Mouse (Mus musculus) midbrain, embryonic 15.5 days (tissue): ENCODE data around the gene BC048562. TPM values are rescaled to one million over a fixed set of nuclear protein-coding genes. Genes with fewer than 3 reads are reported as not detected.

ENCODE experiments used
- ATAC-seq: fragments of 200-750 bp; cut with Nextera tagmentation; replicated peaks from 2 replicates; pipeline ENCODE4 v1.8.0; 2017; ENCODE audit warnings: moderate TSS enrichment
- H3K27ac ChIP-seq: fragments of 300-500 bp; sonication (generic); 2 replicates; pipeline ENCODE4 v1.5.1; 2015; ENCODE audit warnings: mild to moderate bottlenecking, inconsistent platforms
- H3K27me3 ChIP-seq: fragments of 300-500 bp; sonication (generic); replicated peaks from 2 replicates; pipeline ENCODE4 v1.6.1; 2015; ENCODE audit warnings: inconsistent platforms
- H3K36me3 ChIP-seq: fragments of 300-500 bp; sonication (generic); replicated peaks from 2 replicates; pipeline ENCODE4 v1.6.1; 2015; ENCODE audit warnings: inconsistent platforms
- H3K4me1 ChIP-seq: fragments of 300-500 bp; sonication (generic); 2 replicates; pipeline ENCODE4 v1.6.1; 2015; ENCODE audit warnings: inconsistent platforms
- H3K4me2 ChIP-seq: fragments of 300-500 bp; sonication (generic); 2 replicates; pipeline ENCODE4 v1.6.1; 2015; ENCODE audit warnings: inconsistent platforms, mild to moderate bottlenecking, moderate library complexity
- H3K4me3 ChIP-seq: fragments of 300-500 bp; sonication (generic); 2 replicates; pipeline ENCODE4 v1.5.1; 2015; ENCODE audit warnings: mild to moderate bottlenecking, inconsistent platforms
- H3K9ac ChIP-seq: fragments of 300-500 bp; sonication (generic); 2 replicates; pipeline ENCODE4 v1.6.1; 2015; ENCODE audit warnings: mild to moderate bottlenecking, inconsistent platforms
- H3K9me3 ChIP-seq: fragments of 300-500 bp; sonication (generic); 2 replicates; pipeline ENCODE4 v1.6.1; 2016; ENCODE audit warnings: inconsistent platforms
- WGBS: fragments of 180-500 bp; shearing (Covaris S2); methylation state at CpG from one replicate; pipeline ENCODE4 v1.1.7; 2015; ENCODE audit warnings: mixed read lengths; 5-methylcytosine and 5-hydroxymethylcytosine counted together
- polyA plus RNA-seq: library from polyadenylated mRNA; unstranded; fragments of >200 nt; fragmentation: Nextera tagmentation; extraction: Ambion mirVana; gene quantifications from 2 replicates; pipeline ENCODE4 v1.2.1, GENCODE M21; 2015

BC048562 gene
- polyA plus RNA-seq, 1 experiment from 2014 or later: not detected

DNA sequence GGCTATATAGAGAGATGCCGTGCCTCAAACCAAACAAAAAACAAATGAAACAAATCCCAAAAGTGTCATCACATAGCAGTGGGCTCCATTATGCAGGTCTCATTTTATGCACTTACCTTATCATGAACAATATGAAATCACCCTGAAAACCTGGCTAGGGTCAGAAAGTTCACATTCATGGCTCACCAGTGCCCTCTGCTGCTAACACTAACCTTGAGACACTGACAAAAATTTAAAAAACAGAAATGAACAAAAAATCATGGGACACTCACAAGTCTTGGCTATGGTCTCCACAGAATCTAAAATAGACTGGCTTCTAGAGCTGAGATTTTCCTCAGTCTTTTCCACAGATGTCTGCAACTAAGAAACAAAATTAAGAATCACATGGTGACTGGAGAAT, 24.1 kb upstream of the BC048562 start:
- Histone ChIP-seq H3K4me1 (no peaks in the 10 kb centered on the region; the same call in 1 of the 2 replicates), H3K27me3 (no peaks in the 10 kb centered on the region), H3K9ac (no peak overlapping the region), H3K27ac (no peak overlapping the region), H3K9me3 (no peaks in the 10 kb centered on the region), H3K4me2 (no peak overlapping the region), H3K36me3 (no peaks in the 10 kb centered on the region), H3K4me3 (no peak overlapping the region)
- 79% methylated on average over 1 of the region's 1 CpGs for WGBS
- ATAC-seq: no peak

DNA sequence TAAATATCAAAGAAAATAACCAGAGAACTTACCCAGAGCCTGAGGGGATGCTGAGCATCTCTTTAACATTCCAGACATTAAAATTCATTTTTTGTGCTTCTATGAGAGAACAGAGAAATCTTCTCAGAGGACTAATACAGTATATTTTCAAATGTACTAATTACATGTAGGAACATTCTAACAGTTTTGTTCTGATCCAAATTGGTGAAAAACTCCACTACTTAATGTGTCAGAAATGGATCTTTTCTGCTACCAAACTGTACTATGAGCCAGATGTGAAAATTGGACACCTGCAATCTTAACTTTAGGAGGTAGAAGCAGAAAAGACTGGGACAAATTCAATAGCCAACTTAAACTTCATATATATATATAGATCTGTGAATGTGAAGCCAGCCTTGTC, 7.9 kb upstream of the BC048562 start, which contains the start of gene Ccdc36:
Gene Ccdc36, minus strand, starts transcription at position 101 of the 400 bp plus-strand sequence.
- no peaks in the 10 kb centered on the region for H3K27me3 ChIP-seq
- ATAC-seq: no peak

DNA sequence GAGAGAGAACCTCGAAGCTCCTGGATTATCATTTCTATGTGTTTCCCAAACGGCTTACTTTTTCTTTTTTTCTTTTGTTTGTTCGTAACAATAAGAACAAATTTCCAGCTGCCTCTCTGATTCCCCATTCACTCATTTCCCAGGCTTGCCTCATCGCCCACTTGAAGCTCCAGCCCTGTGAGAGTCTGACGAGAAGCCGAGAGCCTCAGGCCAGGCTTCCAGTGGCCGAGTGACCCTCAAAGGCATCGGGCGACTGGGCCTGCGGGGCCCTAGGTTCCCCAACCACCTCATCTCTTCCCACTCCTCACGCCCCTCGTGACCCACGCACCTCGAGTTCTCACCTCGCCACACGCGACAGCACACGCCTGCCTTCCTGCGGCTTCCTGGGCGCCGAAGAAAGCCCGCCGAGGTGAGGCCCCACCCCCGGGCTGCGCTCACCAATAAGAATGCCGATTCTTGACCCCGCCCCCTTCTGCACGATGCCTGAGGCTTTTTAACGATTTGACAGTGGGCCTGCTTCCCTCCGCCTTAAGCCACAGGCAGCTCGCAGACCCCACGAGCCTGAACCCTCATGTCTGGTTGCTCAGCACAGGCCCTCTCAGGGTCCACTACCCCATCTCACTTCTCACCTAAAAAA, 4.7 kb upstream of the BC048562 start:
- H3K36me3 ChIP-seq: no peaks in the 10 kb centered on the region
- WGBS: 53% methylated on average over 32 of the region's 32 CpGs
- H3K27me3 ChIP-seq: no peaks in the 10 kb centered on the region
- no peak overlapping the region; the same call in 1 of the 2 replicates for H3K9ac ChIP-seq
- ATAC-seq: no peak
- H3K4me3 ChIP-seq: peak overlapping the region; percentile 31
- no peaks in the 10 kb centered on the region for H3K9me3 ChIP-seq
- H3K4me2 ChIP-seq: peak overlapping the region; percentile 46
- H3K4me1 ChIP-seq: peaks cover 6% of the 10 kb centered on the region; the same call in 1 of the 2 replicates
- no peak overlapping the region for H3K27ac ChIP-seq

More for the DNA sequence above, 7.9 kb upstream of the BC048562 start, which contains the start of gene Ccdc36:
- Histone ChIP-seq H3K4me2 (no peak within 1 kb of the TSS), H3K9ac (no peak within 1 kb of the TSS), H3K36me3 (no peaks in the 10 kb centered on the region), H3K4me1 (no peaks in the 10 kb centered on the region), H3K4me3 (no peak within 1 kb of the TSS), H3K27ac (no peak within 1 kb of the TSS), H3K9me3 (no peaks in the 10 kb centered on the region)

DNA sequence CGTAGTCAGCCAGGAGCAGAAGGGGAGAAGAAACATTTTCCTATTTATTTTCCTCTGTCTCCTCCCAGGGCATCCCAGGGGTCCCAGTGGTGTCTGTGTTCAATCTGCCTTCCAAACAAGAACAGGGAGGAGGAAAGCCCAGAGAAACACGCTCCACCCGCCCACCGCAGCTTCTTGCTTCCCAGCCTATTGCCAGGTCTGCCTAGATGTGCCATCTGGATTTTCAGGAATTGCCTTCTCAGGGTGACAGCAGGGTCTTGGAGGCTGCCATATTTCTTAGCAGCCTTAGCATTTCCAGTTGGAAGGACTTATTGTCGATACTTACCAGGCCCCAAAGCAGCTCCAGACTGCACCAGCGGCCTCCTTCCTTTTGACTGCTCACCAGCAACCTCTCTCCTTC, 2.9 kb downstream of the BC048562 start:
- peaks cover 14% of the 10 kb centered on the region for H3K4me1 ChIP-seq
- ATAC-seq: no peak
- H3K4me3 ChIP-seq: no peak overlapping the region
- H3K27me3 ChIP-seq: no peaks in the 10 kb centered on the region
- H3K27ac ChIP-seq: no peak overlapping the region
- 68% methylated on average over 6 of the region's 6 CpGs for WGBS
- H3K4me2 ChIP-seq: no peak overlapping the region
- no peaks in the 10 kb centered on the region for H3K36me3 ChIP-seq
- H3K9me3 ChIP-seq: no peaks in the 10 kb centered on the region
- H3K9ac ChIP-seq: no peak overlapping the region

DNA sequence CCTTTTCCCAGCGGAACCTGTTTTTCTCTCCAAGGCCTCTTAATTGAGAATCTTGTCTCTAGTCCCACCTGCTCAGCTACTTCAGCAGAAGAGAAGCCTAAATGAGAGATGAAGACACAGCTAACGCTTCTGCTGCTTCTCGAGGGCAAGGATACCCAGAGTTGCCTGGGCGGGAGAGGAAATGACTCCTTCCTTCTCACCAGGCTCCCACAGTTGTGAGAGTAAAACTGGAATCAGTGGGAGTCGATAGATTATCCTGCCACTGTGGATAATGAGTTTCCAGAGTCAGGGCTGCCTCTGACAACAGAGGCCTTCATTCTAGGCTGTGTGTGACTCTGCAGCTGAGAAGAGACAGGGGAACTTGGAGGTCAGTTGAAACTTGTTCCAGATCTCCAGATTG, 4.2 kb downstream of the BC048562 start:
- no peak for ATAC-seq
- Histone ChIP-seq H3K4me2 (no peak overlapping the region), H3K27ac (no peak overlapping the region), H3K9me3 (no peaks in the 10 kb centered on the region), H3K4me1 (peaks cover 14% of the 10 kb centered on the region), H3K9ac (no peak overlapping the region), H3K27me3 (no peaks in the 10 kb centered on the region), H3K4me3 (no peak overlapping the region), H3K36me3 (no peaks in the 10 kb centered on the region)
- 70% methylated on average over 5 of the region's 5 CpGs for WGBS

DNA sequence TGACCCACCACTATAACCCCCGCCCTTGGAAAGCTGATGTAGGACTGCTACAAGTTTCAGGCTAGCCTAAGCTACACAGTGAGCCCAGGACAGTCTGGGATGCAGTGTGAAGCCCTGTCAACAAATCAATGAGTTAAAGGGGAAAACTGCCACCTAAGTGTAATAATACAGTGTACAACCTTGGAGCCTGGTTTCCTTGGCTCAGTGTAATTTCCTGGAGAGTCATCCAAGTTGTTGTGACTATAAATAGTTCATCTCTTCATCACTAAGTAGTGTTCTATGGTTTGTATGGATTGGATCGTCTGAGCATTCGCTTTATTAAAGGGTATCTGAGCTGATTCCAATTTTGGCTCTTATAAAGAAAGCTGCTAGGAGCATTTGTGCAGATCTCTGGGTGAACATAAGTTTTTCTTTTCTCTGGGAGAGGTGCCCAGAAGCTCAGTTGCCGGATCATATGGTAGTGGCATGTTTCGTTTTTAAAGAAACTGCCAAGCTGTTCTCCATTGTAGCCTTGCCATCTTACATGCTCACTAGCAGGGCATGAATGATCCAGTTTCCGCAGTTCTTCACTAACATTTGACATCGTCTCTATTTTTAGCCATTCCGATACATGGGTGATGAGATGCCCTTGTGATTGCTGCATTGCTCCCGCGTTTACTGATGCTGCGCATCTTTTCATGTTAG, 5.1 kb downstream of the BC048562 start:
- no peak overlapping the region for H3K9ac ChIP-seq
- no peak for ATAC-seq
- no peaks in the 10 kb centered on the region for H3K27me3 ChIP-seq
- H3K27ac ChIP-seq: no peak overlapping the region
- no peaks in the 10 kb centered on the region for H3K36me3 ChIP-seq
- H3K4me3 ChIP-seq: no peak overlapping the region
- H3K4me1 ChIP-seq: peaks cover 10% of the 10 kb centered on the region
- no peaks in the 10 kb centered on the region for H3K9me3 ChIP-seq
- WGBS: 84% methylated on average over 11 of the region's 11 CpGs
- H3K4me2 ChIP-seq: no peak overlapping the region

DNA sequence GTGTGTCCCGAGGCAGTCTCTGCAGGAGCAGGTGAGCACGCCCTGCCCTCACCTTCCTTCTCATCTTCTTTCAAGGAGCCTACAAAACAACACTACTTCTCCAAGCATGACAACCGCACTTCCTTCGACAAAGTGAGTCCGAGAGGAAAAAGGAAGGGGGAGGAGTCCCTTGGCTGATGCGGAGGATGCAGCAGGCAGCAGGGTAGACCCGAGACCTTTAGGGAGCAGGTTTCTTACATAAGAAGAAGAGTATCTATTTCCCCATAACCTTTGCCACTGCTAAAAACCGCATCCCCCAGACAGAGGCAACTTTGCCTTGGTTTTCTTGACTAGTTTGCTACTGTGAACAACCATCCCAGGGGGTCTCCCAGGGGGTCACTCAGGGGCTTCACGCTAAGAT, 8.8 kb downstream of the BC048562 start:
- H3K36me3 ChIP-seq: peaks cover 7% of the 10 kb centered on the region
- no peak for ATAC-seq
- no peak overlapping the region for H3K9ac ChIP-seq
- no peak overlapping the region for H3K4me3 ChIP-seq
- H3K4me2 ChIP-seq: no peak overlapping the region
- peaks cover 19% of the 10 kb centered on the region for H3K4me1 ChIP-seq
- WGBS: 74% methylated on average over 9 of the region's 9 CpGs
- H3K27ac ChIP-seq: no peak overlapping the region
- H3K9me3 ChIP-seq: no peaks in the 10 kb centered on the region
- H3K27me3 ChIP-seq: no peaks in the 10 kb centered on the region

DNA sequence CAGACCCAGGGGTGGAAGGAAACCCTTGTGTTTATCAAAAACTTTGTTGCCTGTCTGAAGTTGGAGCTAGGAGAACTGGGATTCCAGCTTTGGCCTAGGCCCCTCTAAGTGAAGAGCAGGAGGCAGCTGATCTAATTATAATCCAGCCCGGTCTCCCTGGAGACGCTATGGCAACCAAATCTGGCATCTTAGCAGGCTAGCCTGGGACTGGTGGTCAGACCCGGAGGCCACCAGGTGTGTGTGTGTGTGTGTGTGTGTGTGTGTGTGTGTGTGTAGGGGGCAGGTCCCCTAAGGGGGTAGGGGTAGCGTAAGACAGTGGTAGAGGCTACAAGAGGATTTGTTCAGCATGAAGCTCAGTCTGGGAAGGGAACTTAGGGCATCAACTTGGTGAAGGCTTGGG, 13.6 kb downstream of the BC048562 start:
- peak; percentile 45 for ATAC-seq

DNA sequence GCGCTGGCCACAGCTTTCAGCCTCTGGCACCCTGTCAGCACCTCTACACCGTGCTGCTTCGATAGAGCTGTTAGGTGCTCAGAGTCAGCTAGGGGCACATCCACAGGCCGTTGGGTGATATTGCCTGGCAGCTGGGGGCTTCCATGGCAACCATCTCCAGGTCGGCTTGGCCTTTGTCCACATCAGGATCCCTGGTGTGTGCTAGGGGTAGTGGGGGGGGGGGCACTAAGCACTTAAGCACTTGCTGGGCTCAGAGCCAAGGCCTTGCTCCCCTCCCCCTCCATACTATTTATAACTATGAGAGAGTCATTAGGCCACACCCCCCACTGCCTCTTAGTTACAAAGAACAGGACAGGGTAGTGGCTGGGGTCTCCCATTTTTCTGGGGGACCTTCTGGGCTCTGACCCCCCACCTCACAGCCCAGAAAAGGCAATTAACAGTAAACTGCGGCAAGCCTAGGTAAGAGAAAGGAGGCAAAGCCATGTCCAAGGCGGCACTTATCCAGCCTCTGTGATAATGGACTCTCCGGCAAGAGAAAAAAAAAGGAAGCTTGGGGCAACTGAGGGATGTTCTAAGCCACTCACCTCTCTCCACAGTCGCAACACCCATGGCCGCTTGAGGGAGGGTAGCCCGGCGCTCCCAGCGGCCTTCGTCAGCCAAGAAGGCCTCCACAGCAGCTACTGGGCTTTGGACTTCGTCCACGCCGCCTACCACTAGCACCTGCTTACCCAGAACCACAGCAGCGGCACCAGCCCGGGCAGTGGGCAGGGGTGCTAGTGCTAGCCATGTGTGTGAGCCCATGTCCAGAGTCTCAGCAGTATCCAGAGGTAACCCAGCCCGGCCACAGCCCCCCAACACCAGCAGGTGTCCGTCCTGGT, 14.2 kb downstream of the BC048562 start:
- H3K27me3 ChIP-seq: no peaks in the 10 kb centered on the region

More for the DNA sequence above, 13.6 kb downstream of the BC048562 start:
- Histone ChIP-seq H3K36me3 (peaks cover 7% of the 10 kb centered on the region), H3K9ac (peak overlapping the region; percentile 72; the same call in 1 of the 2 replicates), H3K9me3 (no peaks in the 10 kb centered on the region), H3K4me3 (peak overlapping the region; percentile 68), H3K4me1 (peaks cover 50% of the 10 kb centered on the region), H3K4me2 (peak overlapping the region; percentile 73), H3K27ac (peak overlapping the region; percentile 87), H3K27me3 (no peaks in the 10 kb centered on the region)
- 13% methylated on average over 4 of the region's 4 CpGs for WGBS

DNA sequence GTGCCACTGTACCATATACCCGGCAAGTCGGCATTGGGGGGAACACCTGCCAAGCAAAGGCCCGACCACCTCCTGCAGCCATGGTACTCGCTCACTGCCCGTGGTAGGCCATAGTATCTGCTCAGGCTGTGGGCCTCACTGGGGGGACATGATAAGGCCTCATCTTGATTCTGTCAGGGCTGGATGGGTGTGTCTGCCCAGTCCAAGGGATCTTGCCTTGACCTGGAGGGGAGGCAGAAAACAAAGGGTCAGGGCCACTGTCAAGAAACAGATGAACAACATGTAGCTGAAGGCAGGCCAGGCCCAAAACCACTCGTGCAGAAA, 14.8 kb downstream of the BC048562 start:
- peaks cover 7% of the 10 kb centered on the region for H3K36me3 ChIP-seq
- H3K4me1 ChIP-seq: peaks cover 50% of the 10 kb centered on the region
- peak overlapping the region; percentile 68 for H3K4me3 ChIP-seq
- H3K9me3 ChIP-seq: no peaks in the 10 kb centered on the region
- WGBS: 81% methylated on average over 6 of the region's 6 CpGs
- peak overlapping the region; percentile 73 for H3K4me2 ChIP-seq
- peak overlapping the region; percentile 87 for H3K27ac ChIP-seq
- peak overlapping the region; percentile 72 for H3K9ac ChIP-seq
- ATAC-seq: no peak
- H3K27me3 ChIP-seq: no peaks in the 10 kb centered on the region

More for the DNA sequence above, 14.2 kb downstream of the BC048562 start:
- Histone ChIP-seq H3K9me3 (no peaks in the 10 kb centered on the region), H3K27ac (peak overlapping the region; percentile 87), H3K4me1 (peaks cover 50% of the 10 kb centered on the region), H3K36me3 (peaks cover 7% of the 10 kb centered on the region), H3K4me2 (peak overlapping the region; percentile 73), H3K4me3 (peak overlapping the region; percentile 68), H3K9ac (peak overlapping the region; percentile 72)
- peak; percentile 55 for ATAC-seq
- 41% methylated on average over 21 of the region's 21 CpGs for WGBS

DNA sequence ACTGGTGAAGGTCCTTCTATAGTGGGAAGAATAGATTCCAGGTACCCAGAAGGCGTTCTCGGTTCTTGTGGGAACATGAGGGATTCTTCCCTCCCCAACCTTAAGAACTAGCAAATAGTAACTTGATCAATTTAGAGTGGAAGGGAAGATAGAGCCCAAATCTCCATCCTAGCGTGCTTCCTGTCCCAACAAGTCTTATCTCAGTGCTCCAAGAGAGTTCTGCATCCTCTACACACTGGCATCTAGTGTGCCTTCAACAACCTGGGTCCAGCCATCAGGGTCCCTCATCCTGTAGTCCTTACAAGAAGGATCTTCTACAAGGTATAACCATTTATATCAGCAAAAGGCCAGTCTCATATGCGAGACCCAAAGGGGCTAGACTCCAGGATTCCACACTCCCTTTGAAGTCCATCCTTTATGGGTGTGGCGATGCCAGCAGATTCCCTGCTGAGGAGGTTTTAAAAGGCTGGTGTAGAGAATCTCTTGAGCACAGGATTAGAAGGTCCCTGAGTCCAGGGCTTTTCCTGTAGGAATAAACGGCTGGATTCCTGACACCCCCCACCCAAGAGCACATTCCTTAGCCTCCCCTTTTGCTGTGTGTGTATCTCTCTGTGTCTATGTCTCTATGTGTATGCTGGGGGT, 15.4 kb downstream of the BC048562 start:
- ATAC-seq: peak; percentile 10
- peak overlapping the region; percentile 73 for H3K4me2 ChIP-seq
- H3K4me1 ChIP-seq: peaks cover 50% of the 10 kb centered on the region
- peak overlapping the region; percentile 72 for H3K9ac ChIP-seq
- H3K27ac ChIP-seq: peak overlapping the region; percentile 87
- H3K36me3 ChIP-seq: peaks cover 7% of the 10 kb centered on the region
- H3K27me3 ChIP-seq: no peaks in the 10 kb centered on the region
- peak overlapping the region; percentile 68 for H3K4me3 ChIP-seq
- H3K9me3 ChIP-seq: no peaks in the 10 kb centered on the region
- WGBS: 46% methylated on average over 6 of the region's 6 CpGs
